Mouse (Mus musculus): ENCODE data around the gene Prnd.
A peak's percentile ranks its signal among the peaks of the same experiment; 100 is the strongest.

The Prnd gene

GRCm38 (mm10) chr2:131980866-131981265 is 30.2 kb downstream of the Prnd start:
- DNase-seq (ENCODE audit: low read depth, low spot score), result peak; percentile 19

GRCm38 (mm10) chr2:131982546-131983196 is 32.0 kb downstream of the Prnd start:
- peak; percentile 75 for DNase-seq (ENCODE audit: low read depth, low spot score)

GRCm38 (mm10) chr2:131987950-131988349 is 37.3 kb downstream of the Prnd start:
- peak; percentile 18 for DNase-seq (ENCODE audit: low read depth, low spot score)

- DNase-seq (ENCODE audit: low read depth, low spot score), result no peak
These were observed 37.9 kb downstream of the Prnd start for GRCm38 (mm10) chr2:131988550-131988949.

GRCm38 (mm10) chr2:131992487-131992886 is 41.8 kb downstream of the Prnd start:
- no peak for DNase-seq (ENCODE audit: low read depth, low spot score)

GRCm38 (mm10) chr2:131993151-131993550 is 42.5 kb downstream of the Prnd start:
- DNase-seq (ENCODE audit: low read depth, low spot score), result no peak

GRCm38 (mm10) chr2:131993563-131994088 is 43.0 kb downstream of the Prnd start:
- DNase-seq (ENCODE audit: low read depth, low spot score), result peak; percentile 16

GRCm38 (mm10) chr2:131994971-131995370 is 44.3 kb downstream of the Prnd start:
- DNase-seq (ENCODE audit: low read depth, low spot score), result no peak

- DNase-seq (ENCODE audit: low read depth, low spot score), result no peak
These were observed 45.1 kb downstream of the Prnd start for GRCm38 (mm10) chr2:131995742-131996141.

GRCm38 (mm10) chr2:131996369-131996768 is 45.7 kb downstream of the Prnd start:
- no peak for DNase-seq (ENCODE audit: low read depth, low spot score)

GRCm38 (mm10) chr2:131997356-131997755 is 46.7 kb downstream of the Prnd start:
- DNase-seq (ENCODE audit: low read depth, low spot score), result no peak

- DNase-seq (ENCODE audit: low read depth, low spot score), result no peak
These were observed 51.2 kb downstream of the Prnd start for GRCm38 (mm10) chr2:132001696-132002334.

- no peak for DNase-seq (ENCODE audit: low read depth, low spot score)
These were observed 53.3 kb downstream of the Prnd start for GRCm38 (mm10) chr2:132003916-132004315.

GRCm38 (mm10) chr2:132004495-132005136 is 54.0 kb downstream of the Prnd start:
- no peak for DNase-seq (ENCODE audit: low read depth, low spot score)

GRCm38 (mm10) chr2:132005445-132005844 is 54.8 kb downstream of the Prnd start:
- DNase-seq (ENCODE audit: low read depth, low spot score), result no peak

Measured in R1 (cell line).